Mouse (Mus musculus) kidney, postnatal 25 days (tissue): ENCODE data around the gene Cyb561a3.
"Not testable (repeated sequence)": the region's sequence is repeated elsewhere in the genome, so short reads cannot be mapped to it uniquely, and the experiment has no call there.

Source experiments
- DNase-seq, 2 experiments: peaks; one replicate each; pipeline ENCODE4 v3.0.0; 2021; ENCODE audit warnings: mixed read lengths in 2 of 2

The Cyb561a3 gene

GRCm38 (mm10) chr19:10576690-10577561 is at the start of gene Cyb561a3, which contains the start of gene Tmem138:
Gene Cyb561a3 (plus strand): TSS chr19:10577172.
Gene Tmem138 (minus strand): TSS chr19:10577362.
- DNase-seq = peak; percentile 93 to 95

GRCm38 (mm10) chr19:10530082-10530481 is 46.9 kb upstream of the Cyb561a3 start:
- DNase-seq = no peak

- no peak for DNase-seq
Observed at GRCm38 (mm10) chr19:10539454-10539853, 37.5 kb upstream of the Cyb561a3 start.

GRCm38 (mm10) chr19:10555624-10556510 is 21.1 kb upstream of the Cyb561a3 start, which contains the start of gene Tmem216:
Gene Tmem216 (minus strand): TSS chr19:10556238.
- peak; percentile 86 to 94 for DNase-seq

- DNase-seq = no peak
Observed at GRCm38 (mm10) chr19:10557001-10557400, 20.0 kb upstream of the Cyb561a3 start.

GRCm38 (mm10) chr19:10557430-10557829 is 19.5 kb upstream of the Cyb561a3 start:
- DNase-seq = no peak

- DNase-seq = not testable (repeated sequence)
Observed at GRCm38 (mm10) chr19:10557837-10558375, 19.1 kb upstream of the Cyb561a3 start.

GRCm38 (mm10) chr19:10560108-10560507 is 16.9 kb upstream of the Cyb561a3 start:
- peak in 1 of 2 experiments; percentile 32 for DNase-seq

- peak in 1 of 2 experiments; percentile 15 for DNase-seq
Observed at GRCm38 (mm10) chr19:10561558-10562314, 15.2 kb upstream of the Cyb561a3 start.

- DNase-seq = no peak
Observed at GRCm38 (mm10) chr19:10562351-10562750, 14.6 kb upstream of the Cyb561a3 start.

- DNase-seq = no peak
Observed at GRCm38 (mm10) chr19:10564278-10564677, 12.7 kb upstream of the Cyb561a3 start.

- no peak for DNase-seq
Observed at GRCm38 (mm10) chr19:10565217-10565616, 11.8 kb upstream of the Cyb561a3 start.

- DNase-seq = no peak
Observed at GRCm38 (mm10) chr19:10569627-10570026, 7.3 kb upstream of the Cyb561a3 start.

- DNase-seq = no peak
Observed at GRCm38 (mm10) chr19:10580102-10580501, 3.1 kb downstream of the Cyb561a3 start.

GRCm38 (mm10) chr19:10580761-10581160 is 3.8 kb downstream of the Cyb561a3 start:
- no peak for DNase-seq

- DNase-seq = no peak
Observed at GRCm38 (mm10) chr19:10581984-10582383, 5.0 kb downstream of the Cyb561a3 start.

- DNase-seq = no peak
Observed at GRCm38 (mm10) chr19:10583550-10584146, 6.7 kb downstream of the Cyb561a3 start.

GRCm38 (mm10) chr19:10585112-10585511 is 8.1 kb downstream of the Cyb561a3 start:
- peak in 1 of 2 experiments; percentile 39 for DNase-seq

- DNase-seq = no peak
Observed at GRCm38 (mm10) chr19:10587231-10587630, 10.3 kb downstream of the Cyb561a3 start.

GRCm38 (mm10) chr19:10589127-10589857 is 12.3 kb downstream of the Cyb561a3 start:
- no peak for DNase-seq

GRCm38 (mm10) chr19:10590301-10590700 is 13.3 kb downstream of the Cyb561a3 start:
- no peak for DNase-seq
